Mouse (Mus musculus) hindbrain, postnatal 0 days (tissue): ENCODE results near the gene Rhd. TPM values are rescaled to one million over a fixed set of nuclear protein-coding genes. Genes with fewer than 3 reads are reported as not detected.
"Not testable (repeated sequence)": the region's sequence is repeated elsewhere in the genome, so short reads cannot be mapped to it uniquely, and the experiment has no call there.

Experiments used
- ATAC-seq: fragments of 200-750 bp; cut with Nextera tagmentation; 2 replicates; pipeline ENCODE4 v1.8.0; 2017; ENCODE audit warnings: mild to moderate bottlenecking, moderate TSS enrichment, moderate library complexity
- DNase-seq: peaks from one replicate; pipeline ENCODE4 v3.0.0-alpha.2; 2015; ENCODE audit warnings: low spot score
- H3K27ac ChIP-seq: fragments of 300-500 bp; sonication (generic); 2 replicates; pipeline ENCODE4 v1.5.1; 2014; ENCODE audit warnings: mild to moderate bottlenecking
- H3K27me3 ChIP-seq: fragments of 300-500 bp; sonication (generic); 2 replicates; pipeline ENCODE4 v1.6.1; 2014; ENCODE audit warnings: low read length, mixed read lengths; ENCODE audit not compliant: insufficient read depth
- H3K36me3 ChIP-seq: fragments of 300-500 bp; sonication (generic); 2 replicates; pipeline ENCODE4 v1.6.1; 2014; ENCODE audit warnings: low read length, mixed read lengths; ENCODE audit not compliant: insufficient read depth
- H3K4me1 ChIP-seq: fragments of 300-500 bp; sonication (generic); 2 replicates; pipeline ENCODE4 v1.6.1; 2014; ENCODE audit warnings: antibody characterized with exemption, low read length, mixed read lengths; ENCODE audit not compliant: insufficient read depth
- H3K4me2 ChIP-seq: fragments of 300-500 bp; sonication (generic); 2 replicates; pipeline ENCODE4 v1.6.1; 2014; ENCODE audit warnings: low read depth, mild to moderate bottlenecking, low read length, moderate library complexity, mixed read lengths
- H3K4me3 ChIP-seq: fragments of 300-500 bp; sonication (generic); 2 replicates; pipeline ENCODE4 v1.5.1; 2014; ENCODE audit warnings: low read length
- H3K9ac ChIP-seq: fragments of 300-500 bp; sonication (generic); replicated peaks from 2 replicates; pipeline ENCODE4 v1.6.1; 2014; ENCODE audit warnings: mild to moderate bottlenecking, low read length, moderate library complexity, mixed read lengths
- H3K9me3 ChIP-seq: fragments of 300-500 bp; sonication (generic); 2 replicates; pipeline ENCODE4 v1.6.1; 2016; ENCODE audit warnings: low read length, mixed read lengths
- CTCF ChIP-seq: IDR thresholded peaks from 2 replicates; pipeline ENCODE4 v1.5.1; 2016; ENCODE audit warnings: antibody characterized with exemption, control low read depth, low read depth
- WGBS: fragments of 180-500 bp; shearing (Covaris S2); extraction: QIAGEN DNeasy Blood & Tissue Kit; methylation state at CpG from one replicate; pipeline ENCODE4 v1.1.7; 2014; 5-methylcytosine and 5-hydroxymethylcytosine counted together
- polyA plus RNA-seq: library from polyadenylated mRNA; unstranded; fragments of >200 nt; fragmentation: Nextera tagmentation; extraction: Ambion mirVana; gene quantifications from 2 replicates; pipeline ENCODE4 v1.2.1, GENCODE M21; 2015
- total RNA-seq: library from RNA; depleted of rRNA; stranded (reverse); fragments of >200 nt; gene quantifications from 2 replicates; pipeline ENCODE4 v1.2.3, GENCODE M21; 2014; rRNA removed

Gene Rhd
- total RNA-seq = 0.29 and 2.1 TPM in 2 replicates
- polyA plus RNA-seq = 1.1 TPM in 2 replicates

DNA sequence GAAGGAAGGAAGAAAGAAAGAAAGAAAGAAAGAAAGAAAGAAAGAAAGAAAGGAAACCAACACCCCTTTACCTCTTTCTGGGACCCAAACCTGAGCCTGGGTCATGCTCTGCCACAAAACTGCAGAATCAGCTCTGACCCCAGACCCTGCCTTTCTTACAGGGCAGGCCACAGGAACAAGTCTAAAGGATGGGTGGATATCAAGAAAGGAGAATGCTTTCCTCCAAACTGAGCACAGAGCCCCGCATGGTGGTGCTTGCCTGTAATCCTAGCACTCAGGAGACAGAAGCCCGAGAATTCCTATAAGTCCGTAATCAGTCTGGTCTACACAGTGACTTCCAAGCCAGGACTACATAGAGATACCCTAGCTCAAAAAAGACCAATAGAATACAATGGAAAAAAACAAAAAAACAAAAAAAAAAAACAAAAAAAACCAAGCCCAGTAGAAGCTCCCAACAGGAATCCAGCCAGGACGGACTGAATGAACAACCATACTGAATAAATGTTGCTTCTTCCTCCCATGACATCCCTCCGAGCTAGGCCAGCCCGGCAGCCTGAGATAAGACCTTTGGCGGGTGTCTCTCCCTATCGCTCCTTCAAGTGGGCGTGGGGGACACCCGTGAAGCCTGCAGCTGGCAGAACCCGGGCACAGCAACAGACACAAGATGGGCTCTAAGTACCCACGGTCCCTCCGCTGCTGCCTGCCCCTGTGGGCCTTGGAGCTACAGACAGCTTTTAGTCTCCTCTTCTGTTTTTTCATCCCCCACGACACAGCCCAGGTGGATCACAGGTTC lies at the start of gene Rhd:
TSS of gene Rhd (plus strand) at position 600 of the 793 bp plus-strand sequence.
- Histone ChIP-seq H3K9me3 (no peaks in the 10 kb centered on the region), H3K9ac (no peak within 1 kb of the TSS), H3K36me3 (no peaks in the 10 kb centered on the region), H3K4me1 (no peaks in the 10 kb centered on the region), H3K4me3 (no peak within 1 kb of the TSS), H3K27ac (no peak within 1 kb of the TSS), H3K27me3 (no peaks in the 10 kb centered on the region), H3K4me2 (no peak within 1 kb of the TSS)
- TF ChIP-seq CTCF = no peak
- 67% methylated on average over 14 of the region's 14 CpGs for WGBS
- ATAC-seq (no peak), DNase-seq (no peak)

DNA sequence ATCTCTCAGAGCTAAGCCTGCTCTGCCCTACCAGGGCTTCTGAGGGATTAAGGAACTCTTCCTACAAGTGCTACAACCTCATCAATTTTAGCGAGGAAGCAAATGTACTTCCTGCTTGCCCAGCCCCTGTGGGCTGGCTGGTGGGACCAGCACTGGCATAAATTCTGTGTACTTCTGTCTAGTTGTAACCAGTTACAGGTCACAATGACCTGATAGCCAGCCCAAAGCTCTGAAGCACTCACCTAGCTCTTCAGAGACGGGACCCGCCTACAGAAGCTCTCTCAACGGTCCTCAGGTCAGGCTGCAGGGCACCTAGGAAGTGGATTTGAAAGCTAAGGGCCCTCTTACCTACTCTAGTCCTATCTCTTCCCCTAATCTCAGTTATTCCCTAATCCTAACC lies 46.6 kb upstream of the Rhd start:
- no peak for ATAC-seq
- WGBS = 92% methylated on average over 4 of the region's 4 CpGs
- H3K27ac ChIP-seq = no peak overlapping the region
- 0 out of 2 replicates have a peak, but pooled peaks cover 4% of the 10 kb centered on the region for H3K36me3 ChIP-seq
- peaks cover 3% of the 10 kb centered on the region; the same call in 1 of the 2 replicates for H3K4me1 ChIP-seq
- no peak overlapping the region for H3K4me2 ChIP-seq
- H3K9ac ChIP-seq = no peak overlapping the region
- TF ChIP-seq CTCF = no peak
- no peaks in the 10 kb centered on the region for H3K9me3 ChIP-seq
- no peak for DNase-seq
- no peak overlapping the region for H3K4me3 ChIP-seq
- no peaks in the 10 kb centered on the region for H3K27me3 ChIP-seq

DNA sequence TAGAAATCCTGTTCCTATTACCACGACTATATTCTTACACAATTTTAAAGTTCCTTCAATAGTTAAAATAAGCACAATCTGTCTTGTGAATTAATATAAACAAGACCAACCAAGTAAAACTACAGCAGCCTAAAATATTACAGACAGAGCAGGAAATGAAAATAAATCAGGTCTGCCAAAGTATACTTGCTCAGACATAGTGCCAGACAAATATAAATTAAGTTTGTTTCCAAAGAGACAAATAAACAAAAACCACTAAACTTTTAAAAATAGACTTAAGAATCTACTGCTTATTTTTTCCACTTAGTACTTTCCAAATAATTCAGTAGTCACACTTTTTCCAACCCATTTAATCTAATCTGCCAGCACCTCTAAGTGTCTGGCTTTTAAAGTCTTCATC lies 43.3 kb upstream of the Rhd start:
- WGBS = 84% methylated on average over 1 of the region's 1 CpGs
- no peak for ATAC-seq
- no peaks in the 10 kb centered on the region for H3K27me3 ChIP-seq
- peaks cover 3% of the 10 kb centered on the region; the same call in 1 of the 2 replicates for H3K4me1 ChIP-seq
- no peak overlapping the region for H3K4me2 ChIP-seq
- H3K9ac ChIP-seq = no peak overlapping the region
- no peak for DNase-seq
- H3K36me3 ChIP-seq = 0 out of 2 replicates have a peak, but pooled peaks cover 7% of the 10 kb centered on the region
- H3K4me3 ChIP-seq = no peak overlapping the region
- H3K9me3 ChIP-seq = no peaks in the 10 kb centered on the region
- no peak for TF ChIP-seq CTCF
- H3K27ac ChIP-seq = no peak overlapping the region

DNA sequence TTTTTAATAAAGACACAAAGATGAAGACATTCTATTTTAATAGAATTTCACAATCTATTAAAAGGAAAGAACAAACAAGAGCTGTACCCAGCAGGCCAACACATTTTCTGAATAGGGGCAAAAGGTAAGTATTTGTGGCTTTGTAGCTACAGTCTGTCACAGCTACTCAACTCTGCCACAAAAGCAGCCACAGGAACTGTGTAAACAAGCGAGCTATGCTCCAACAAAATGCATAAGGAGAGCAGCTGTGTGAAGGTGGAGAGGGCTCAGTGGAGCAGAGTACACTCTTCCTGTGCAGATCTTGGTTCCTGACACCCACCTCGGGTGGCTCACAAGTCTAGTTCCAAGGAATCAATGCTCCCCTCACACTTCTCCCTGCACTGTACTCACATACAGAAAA lies 40.8 kb upstream of the Rhd start:
- TF ChIP-seq CTCF = no peak
- no peak overlapping the region for H3K4me2 ChIP-seq
- no peak overlapping the region for H3K4me3 ChIP-seq
- no peak for DNase-seq
- H3K27ac ChIP-seq = no peak overlapping the region
- no peaks in the 10 kb centered on the region for H3K9me3 ChIP-seq
- H3K4me1 ChIP-seq = no peaks in the 10 kb centered on the region
- WGBS = 64% methylated on average over 2 of the region's 2 CpGs
- peaks cover 23% of the 10 kb centered on the region for H3K36me3 ChIP-seq
- no peaks in the 10 kb centered on the region for H3K27me3 ChIP-seq
- no peak for ATAC-seq
- no peak overlapping the region for H3K9ac ChIP-seq

DNA sequence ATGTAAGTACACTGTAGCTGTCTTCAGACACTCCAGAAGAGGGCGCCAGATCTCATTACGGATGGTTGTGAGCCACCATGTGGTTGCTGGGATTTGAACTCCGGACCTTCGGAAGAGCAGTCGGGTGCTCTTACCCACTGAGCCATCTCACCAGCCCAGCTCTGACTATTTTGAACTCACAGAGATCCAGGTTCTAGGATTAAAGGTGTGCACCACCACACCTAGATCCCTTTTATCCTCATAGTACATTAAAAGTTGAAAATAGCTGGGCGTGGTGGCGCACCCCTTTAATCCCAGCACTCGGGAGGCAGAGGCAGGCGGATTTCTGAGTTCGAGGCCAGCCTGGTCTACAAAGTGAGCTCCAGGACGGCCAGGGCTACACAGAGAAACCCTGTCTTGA lies 38.5 kb upstream of the Rhd start:
- not testable (repeated sequence) for H3K4me2 ChIP-seq, H3K27me3 ChIP-seq, H3K4me3 ChIP-seq, H3K27ac ChIP-seq, H3K4me1 ChIP-seq, H3K9me3 ChIP-seq, H3K9ac ChIP-seq, ATAC-seq, DNase-seq
- WGBS = 97% methylated on average over 9 of the region's 11 CpGs
- peaks cover 32% of the 10 kb centered on the region for H3K36me3 ChIP-seq

DNA sequence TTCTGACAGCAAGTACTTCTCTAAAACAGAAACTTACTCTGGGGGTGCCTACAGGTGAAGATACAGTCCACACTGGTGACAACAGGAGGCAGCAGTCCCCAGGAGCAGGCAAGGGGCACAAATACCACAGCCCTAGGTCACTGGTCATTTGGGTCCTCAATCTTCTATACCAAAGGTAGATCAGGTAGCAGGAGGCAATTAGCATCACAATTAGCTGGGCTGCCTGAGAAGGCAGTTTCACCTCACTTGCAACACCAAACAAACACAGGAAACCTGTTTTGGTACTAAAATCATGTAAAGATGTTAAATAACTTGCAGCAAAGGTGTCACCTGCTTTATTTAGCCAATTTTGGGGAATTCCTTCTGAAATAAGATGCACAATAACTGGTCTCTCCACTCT lies 38.0 kb upstream of the Rhd start:
- Histone ChIP-seq H3K4me2 (no peak overlapping the region), H3K27ac (no peak overlapping the region), H3K36me3 (peaks cover 32% of the 10 kb centered on the region), H3K4me1 (no peaks in the 10 kb centered on the region), H3K9me3 (no peaks in the 10 kb centered on the region), H3K4me3 (no peak overlapping the region), H3K27me3 (no peaks in the 10 kb centered on the region), H3K9ac (no peak overlapping the region)
- DNase-seq (no peak), ATAC-seq (no peak)
- TF ChIP-seq CTCF = no peak

DNA sequence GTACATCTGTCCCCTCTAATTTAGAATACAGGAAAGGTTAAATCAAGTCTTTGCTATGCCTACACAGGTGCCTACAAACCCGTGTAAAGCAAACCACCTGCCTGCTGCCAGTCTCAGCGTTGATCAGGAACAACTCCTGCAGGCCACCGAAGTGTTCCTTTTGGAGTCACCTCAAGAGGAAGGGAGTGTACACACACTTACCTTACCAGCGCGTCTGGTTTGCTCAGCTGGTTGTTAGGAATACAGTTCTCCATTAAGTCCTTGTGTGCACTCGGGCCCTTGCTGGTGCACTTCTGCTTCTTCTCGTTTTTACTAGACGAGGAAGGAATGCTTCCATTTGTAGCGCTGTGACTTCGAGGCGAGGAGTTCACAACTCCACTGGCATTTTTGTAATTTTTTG lies 36.5 kb upstream of the Rhd start:
- TF ChIP-seq CTCF = no peak
- no peak for ATAC-seq
- Histone ChIP-seq H3K4me3 (no peak overlapping the region), H3K9me3 (no peaks in the 10 kb centered on the region), H3K27me3 (no peaks in the 10 kb centered on the region), H3K9ac (no peak overlapping the region), H3K36me3 (peaks cover 28% of the 10 kb centered on the region), H3K4me1 (no peaks in the 10 kb centered on the region), H3K27ac (no peak overlapping the region), H3K4me2 (no peak overlapping the region)
- no peak for DNase-seq
- WGBS = 97% methylated on average over 11 of the region's 11 CpGs
